8 mouse cellular contexts compared by ENCODE assay signal in genomic region chr5:73359752-73360141, GRCm38 (mm10). TPM values are rescaled to one million over a fixed set of nuclear protein-coding genes. Genes with fewer than 3 reads are reported as not detected.
DNase-seq lines count a peak whose midpoint lies in the region; ATAC-seq lines count a peak whose summit lies in the region.

No protein-coding gene starts in this region.

- peak overlapping the region; percentile 55; the same call in 1 of the 2 replicates for H3K9ac ChIP-seq in heart, embryonic 13.5 days
- no peak overlapping the region for H3K9ac ChIP-seq in hindbrain, embryonic 11.5 days (ENCODE audit: low read depth, low read length)
- H3K9ac ChIP-seq in liver, embryonic 15.5 days, result 0 out of 2 replicates have a peak overlapping the region, but pooled peaks have one; percentile 2

- H3K36me3 ChIP-seq in heart, embryonic 13.5 days, result no peaks in the 10 kb centered on the region
- no peaks in the 10 kb centered on the region for H3K36me3 ChIP-seq in hindbrain, embryonic 11.5 days (ENCODE audit: control insufficient read depth, insufficient read depth, low read length)
- H3K36me3 ChIP-seq in liver, embryonic 15.5 days (replicated peaks), result no peaks in the 10 kb centered on the region

- peaks cover 34% of the 10 kb centered on the region for H3K4me1 ChIP-seq in heart, embryonic 13.5 days
- H3K4me1 ChIP-seq in hindbrain, embryonic 11.5 days (replicated peaks; ENCODE audit: control insufficient read depth, insufficient read depth, low read length), result no peaks in the 10 kb centered on the region
- peaks cover 58% of the 10 kb centered on the region for H3K4me1 ChIP-seq in liver, embryonic 15.5 days (replicated peaks)

- intact Hi-C loops in heart, postnatal 14 days (cut with DNase I), result no loop called here

- H3K27ac ChIP-seq in heart, embryonic 13.5 days (replicated peaks), result peak overlapping the region; percentile 17; the same call in 1 of the 2 replicates
- H3K27ac ChIP-seq in hindbrain, embryonic 11.5 days (ENCODE audit: low read depth, low read length), result no peak overlapping the region
- H3K27ac ChIP-seq in liver, embryonic 15.5 days (replicated peaks), result no peak overlapping the region

- WGBS in heart, embryonic 13.5 days, result 21% methylated on average over 12 of the region's 12 CpGs
- 29% methylated on average over 12 of the region's 12 CpGs for WGBS in hindbrain, embryonic 11.5 days
- WGBS in liver, embryonic 15.5 days (ENCODE audit: insufficient replicate concordance), result 40% methylated on average over 12 of the region's 12 CpGs

- peak overlapping the region; percentile 34 for H3K4me3 ChIP-seq in heart, embryonic 13.5 days
- H3K4me3 ChIP-seq in hindbrain, embryonic 11.5 days (ENCODE audit: low read depth, low read length), result 0 out of 2 replicates have a peak overlapping the region, but pooled peaks have one; percentile 8
- H3K4me3 ChIP-seq in liver, embryonic 15.5 days (replicated peaks), result peak overlapping the region; percentile 11

- DNase-seq in heart, postnatal 14 days, result no peak
- DNase-seq in ES-CJ7 (ENCODE audit: low read depth, low spot score), result peak; percentile 79
- peak; percentile 25 for DNase-seq in hindbrain, embryonic 11.5 days (ENCODE audit: low spot score)
- DNase-seq in spleen, adult 12 weeks (ENCODE audit: low spot score), result no peak
- no peak for DNase-seq in urinary bladder, postnatal 25 days (ENCODE audit: low spot score)
- no peak for DNase-seq in kidney, postnatal 10 days

- H3K27me3 ChIP-seq in heart, embryonic 13.5 days (replicated peaks), result no peaks in the 10 kb centered on the region
- H3K27me3 ChIP-seq in hindbrain, embryonic 11.5 days (ENCODE audit: control insufficient read depth, insufficient read depth, low read length), result 0 out of 2 replicates have a peak, but pooled peaks cover 2% of the 10 kb centered on the region
- H3K27me3 ChIP-seq in liver, embryonic 15.5 days, result peaks cover 34% of the 10 kb centered on the region

- ATAC-seq in heart, embryonic 13.5 days (ENCODE audit: extremely low read depth, insufficient number of reproducible peaks, low FRiP score, low TSS enrichment), result no peak
- ATAC-seq in hindbrain, embryonic 11.5 days (ENCODE audit: low FRiP score), result 0 out of 2 replicates have a peak, but pooled peaks have one; percentile 43
- no peak for ATAC-seq in liver, embryonic 15.5 days (ENCODE audit: insufficient read depth)

- H3K4me2 ChIP-seq in heart, embryonic 13.5 days, result peak overlapping the region; percentile 67
- H3K4me2 ChIP-seq in hindbrain, embryonic 11.5 days (replicated peaks; ENCODE audit: low read depth, low read length), result peak overlapping the region; percentile 17; the same call in 1 of the 2 replicates
- peak overlapping the region; percentile 37 for H3K4me2 ChIP-seq in liver, embryonic 15.5 days

- H3K9me3 ChIP-seq in heart, embryonic 13.5 days, result no peaks in the 10 kb centered on the region
- H3K9me3 ChIP-seq in hindbrain, embryonic 11.5 days (ENCODE audit: control insufficient read depth, low read length), result no peaks in the 10 kb centered on the region
- H3K9me3 ChIP-seq in liver, embryonic 15.5 days (replicated peaks), result no peaks in the 10 kb centered on the region

RNA-seq across cellular contexts. Expression of gene Ociad2, which starts 18.9 kb away (rescaled TPM):
- 17.0 and 19.2 TPM in 2 replicates for polyA plus RNA-seq in heart, embryonic 13.5 days (2015; fragmentation: Nextera tagmentation; extraction: Ambion mirVana)
- total RNA-seq in heart, postnatal 14 days (2021), result 1 to 10 TPM; 6.7 to 8.6 TPM
- polyA plus RNA-seq in hindbrain, embryonic 11.5 days (2014; fragmentation: Nextera tagmentation; extraction: Ambion mirVana), result 8.0 and 9.8 TPM in 2 replicates
- polyA plus RNA-seq in liver, embryonic 15.5 days (2015; fragmentation: Nextera tagmentation; extraction: Ambion mirVana), result 3.9 and 5.9 TPM in 2 replicates

RNA-seq across cellular contexts. Expression of gene Cwh43, which starts 46.1 kb away (rescaled TPM):
- polyA plus RNA-seq in heart, embryonic 13.5 days (2015; fragmentation: Nextera tagmentation; extraction: Ambion mirVana), result not detected in 2 replicates
- not detected for total RNA-seq in heart, postnatal 14 days (2021)
- not detected in 2 replicates for polyA plus RNA-seq in hindbrain, embryonic 11.5 days (2014; fragmentation: Nextera tagmentation; extraction: Ambion mirVana)
- polyA plus RNA-seq in liver, embryonic 15.5 days (2015; fragmentation: Nextera tagmentation; extraction: Ambion mirVana), result not detected in 2 replicates

Comparison
In these comparisons a context has a peak if more than half of its experiments do, and no peak if none do; other contexts are left out.
1. H3K4me2 ChIP-seq: peak in every context shown above with its lines; median percentile 67 in heart, embryonic 13.5 days; 37 in liver, embryonic 15.5 days; 17 in hindbrain, embryonic 11.5 days.
2. DNase-seq: peak in ES-CJ7 (single experiment) and hindbrain, embryonic 11.5 days (single experiment); none in heart, postnatal 14 days (0 of 2), spleen, adult 12 weeks (single experiment), urinary bladder, postnatal 25 days (single experiment) and kidney, postnatal 10 days (single experiment).
3. Peak in every context shown above with its lines, with median percentiles within 50 percentile points of each other: H3K4me3 ChIP-seq.